Mouse (Mus musculus) limb, embryonic 14.5 days (tissue): ENCODE measurements around the gene Lhx2. TPM values are rescaled to one million over a fixed set of nuclear protein-coding genes. Genes with fewer than 3 reads are reported as not detected.

ENCODE experiments used
- ATAC-seq: fragments of 200-750 bp; cut with Nextera tagmentation; 2 replicates; pipeline ENCODE4 v1.8.0; 2017; ENCODE audit warnings: low read depth, moderate number of reproducible peaks, moderate TSS enrichment; ENCODE audit not compliant: low FRiP score
- DNase-seq: peaks from one replicate; pipeline ENCODE4 v3.0.0-alpha.2; 2015; ENCODE audit warnings: low spot score
- H3K27ac ChIP-seq: fragments of 300-500 bp; sonication (generic); replicated peaks from 2 replicates; pipeline ENCODE4 v1.5.1; 2014; ENCODE audit warnings: low read depth, mild to moderate bottlenecking, low read length, moderate library complexity, mixed read lengths
- H3K27me3 ChIP-seq: fragments of 300-500 bp; sonication (generic); 2 replicates; pipeline ENCODE4 v1.6.1; 2014; ENCODE audit warnings: low read length, mixed read lengths; ENCODE audit not compliant: control insufficient read depth, insufficient read depth
- H3K36me3 ChIP-seq: fragments of 300-500 bp; sonication (generic); 2 replicates; pipeline ENCODE4 v1.6.1; 2014; ENCODE audit warnings: mild to moderate bottlenecking, low read length, moderate library complexity, mixed read lengths; ENCODE audit not compliant: control insufficient read depth, insufficient read depth
- H3K4me1 ChIP-seq: fragments of 300-500 bp; sonication (generic); 2 replicates; pipeline ENCODE4 v1.6.1; 2014; ENCODE audit warnings: antibody characterized with exemption, low read length, mixed read lengths; ENCODE audit not compliant: control insufficient read depth, insufficient read depth
- H3K4me2 ChIP-seq: fragments of 300-500 bp; sonication (generic); replicated peaks from 2 replicates; pipeline ENCODE4 v1.6.1; 2014; ENCODE audit warnings: low read depth, mild to moderate bottlenecking, low read length, moderate library complexity; ENCODE audit not compliant: severe bottlenecking
- H3K4me3 ChIP-seq: fragments of 300-500 bp; sonication (generic); replicated peaks from 2 replicates; pipeline ENCODE4 v1.5.1; 2014; ENCODE audit warnings: low read length
- H3K9ac ChIP-seq: fragments of 300-500 bp; sonication (generic); 2 replicates; pipeline ENCODE4 v1.6.1; 2014; ENCODE audit warnings: mild to moderate bottlenecking, low read depth, low read length, moderate library complexity; ENCODE audit not compliant: severe bottlenecking
- H3K9me3 ChIP-seq: fragments of 300-500 bp; sonication (generic); 2 replicates; pipeline ENCODE4 v1.6.1; 2016; ENCODE audit warnings: low read length; ENCODE audit not compliant: control insufficient read depth
- POLR2A ChIP-seq: fragments of 200-500 bp; IDR thresholded peaks from 2 replicates; pipeline ENCODE4 v1.8.0; 2012; ENCODE audit warnings: inconsistent platforms, mild to moderate bottlenecking, moderate library complexity, borderline replicate concordance; ENCODE audit not compliant: insufficient read depth, insufficient read length; ENCODE audit errors: extremely low read depth
- WGBS: fragments of 180-500 bp; shearing (Covaris S2); extraction: QIAGEN DNeasy Blood & Tissue Kit; methylation state at CpG from one replicate; pipeline ENCODE4 v1.1.7; 2014; 5-methylcytosine and 5-hydroxymethylcytosine counted together
- polyA plus RNA-seq, 2 experiments: library from polyadenylated mRNA; depleted of rRNA in 1 of 2; stranded (reverse) in 1 of 2; unstranded in 1 of 2; fragments of >200 nt; fragmentation: Nextera tagmentation in 1 of 2; extraction: Ambion mirVana in 1 of 2; gene quantifications; 2 replicates each; pipeline versions ENCODE4 v1.2.1 to v1.2.3; 2012 to 2014

The Lhx2 gene
- polyA plus RNA-seq (2012; rRNA removed) (27.5 and 37.0 TPM in 2 replicates), polyA plus RNA-seq (2014; fragmentation: Nextera tagmentation; extraction: Ambion mirVana) (8.7 and 11.4 TPM in 2 replicates)

DNA sequence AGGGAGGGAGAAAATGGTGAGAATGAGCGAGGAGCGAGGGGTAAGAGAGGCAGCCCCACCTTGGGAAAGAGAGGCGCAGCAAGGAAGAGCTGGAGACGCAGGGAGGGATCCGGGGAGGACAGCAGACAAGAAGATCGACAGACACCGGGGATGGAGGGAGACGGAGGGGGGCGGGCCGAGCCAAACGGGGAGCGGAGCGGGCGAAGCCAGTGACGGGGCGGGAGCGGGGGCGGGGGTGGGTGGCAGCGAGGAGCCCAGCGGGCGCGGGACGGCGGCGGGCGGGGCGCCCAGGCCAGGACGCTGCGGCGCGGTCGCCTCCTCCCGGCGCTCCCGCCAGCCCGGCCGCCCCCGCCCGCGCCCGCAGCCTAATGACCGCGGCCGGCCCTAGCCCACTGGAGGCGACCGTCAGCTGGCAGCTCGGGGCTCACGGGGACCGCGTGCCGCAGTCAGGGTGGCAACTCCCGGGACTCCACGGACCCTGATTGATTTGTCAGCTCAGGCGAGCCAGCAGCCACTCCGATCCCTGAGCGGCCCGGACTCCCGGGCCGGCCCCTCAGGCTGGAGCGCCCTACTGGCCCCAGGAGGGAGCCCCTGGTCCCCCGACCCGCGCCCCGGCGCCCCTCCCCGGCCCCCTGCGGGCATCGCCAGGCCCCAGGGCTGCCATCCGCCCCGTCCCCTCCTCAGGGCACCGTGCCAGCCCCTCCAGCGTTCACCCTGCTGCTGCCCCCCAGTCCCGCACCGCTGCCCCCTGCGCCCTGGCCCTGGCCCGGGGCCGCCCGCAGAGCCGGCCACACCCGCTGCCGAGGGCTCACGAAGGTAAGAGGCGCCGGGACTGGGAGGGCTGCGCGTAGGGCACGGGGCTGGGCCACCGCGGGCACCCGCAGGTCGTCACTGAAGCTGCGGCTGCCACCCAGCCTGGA lies at the start of gene Lhx2:
Gene Lhx2 (plus strand): TSS at position 292 of the 920 bp plus-strand sequence.
- Histone ChIP-seq H3K9me3 (no peaks in the 10 kb centered on the region), H3K4me3 (peak within 1 kb of the TSS; percentile 53), H3K9ac (peak within 1 kb of the TSS; percentile 66), H3K27me3 (peaks cover 76% of the 10 kb centered on the region), H3K36me3 (no peaks in the 10 kb centered on the region), H3K27ac (no peak within 1 kb of the TSS), H3K4me1 (peaks cover 10% of the 10 kb centered on the region), H3K4me2 (peak within 1 kb of the TSS; percentile 97)
- 2% methylated on average over 32 of the region's 92 CpGs for WGBS
- ATAC-seq (peak; percentile 37; the same call in 1 of the 2 replicates), DNase-seq (no peak)
- no peak for TF ChIP-seq POLR2A

DNA sequence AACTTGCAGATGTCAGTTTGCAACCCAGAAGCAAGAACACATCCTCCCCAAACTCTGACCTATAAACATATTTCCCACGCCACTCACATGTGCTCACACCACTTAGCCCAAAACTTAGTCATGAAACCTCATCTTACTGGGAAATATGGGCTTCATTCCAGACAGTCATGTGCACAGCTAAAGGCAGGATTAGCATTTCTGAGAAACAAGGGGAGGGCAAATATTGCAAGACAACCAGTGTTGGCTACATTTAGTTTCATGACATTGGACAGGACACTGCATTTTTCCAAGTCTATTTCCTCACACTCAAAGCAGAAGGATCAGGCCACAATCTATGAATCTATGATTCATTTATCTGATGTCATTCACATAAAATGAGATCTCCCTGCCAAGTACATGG lies 47.6 kb upstream of the Lhx2 start:
- no peaks in the 10 kb centered on the region for H3K27me3 ChIP-seq
- no peak overlapping the region for H3K27ac ChIP-seq
- H3K9ac ChIP-seq = no peak overlapping the region
- no peaks in the 10 kb centered on the region for H3K36me3 ChIP-seq
- ATAC-seq (no peak), DNase-seq (no peak)
- WGBS = 84% methylated on average over 1 of the region's 1 CpGs
- H3K9me3 ChIP-seq = no peaks in the 10 kb centered on the region
- no peak for TF ChIP-seq POLR2A
- H3K4me1 ChIP-seq = 0 out of 2 replicates have a peak, but pooled peaks cover 5% of the 10 kb centered on the region
- no peak overlapping the region for H3K4me3 ChIP-seq
- H3K4me2 ChIP-seq = no peak overlapping the region

DNA sequence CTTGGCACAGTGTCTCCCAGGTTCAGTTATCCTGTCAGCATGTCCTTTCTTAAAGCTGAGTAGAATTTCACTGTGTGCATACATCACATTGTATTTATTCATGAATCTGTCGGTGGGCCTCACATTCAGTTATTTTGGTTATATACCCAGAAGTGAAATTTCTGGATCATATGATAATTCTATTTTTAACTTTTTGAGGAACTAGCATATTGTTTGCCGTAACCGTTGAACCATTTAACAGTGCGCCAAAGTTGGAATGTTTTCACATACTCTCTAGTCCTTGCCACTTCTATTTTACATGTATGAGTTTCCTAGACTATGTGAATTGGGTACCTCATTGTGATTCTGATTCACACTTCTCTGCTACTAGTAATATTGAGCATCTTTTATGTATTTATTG lies 43.1 kb upstream of the Lhx2 start:
- TF ChIP-seq POLR2A = no peak
- H3K27me3 ChIP-seq = no peaks in the 10 kb centered on the region
- 95% methylated on average over 4 of the region's 4 CpGs for WGBS
- no peak overlapping the region for H3K4me3 ChIP-seq
- no peak overlapping the region for H3K9ac ChIP-seq
- no peaks in the 10 kb centered on the region for H3K36me3 ChIP-seq
- no peaks in the 10 kb centered on the region for H3K4me1 ChIP-seq
- H3K4me2 ChIP-seq = no peak overlapping the region
- no peak for ATAC-seq
- H3K9me3 ChIP-seq = no peaks in the 10 kb centered on the region
- no peak for DNase-seq
- no peak overlapping the region for H3K27ac ChIP-seq

DNA sequence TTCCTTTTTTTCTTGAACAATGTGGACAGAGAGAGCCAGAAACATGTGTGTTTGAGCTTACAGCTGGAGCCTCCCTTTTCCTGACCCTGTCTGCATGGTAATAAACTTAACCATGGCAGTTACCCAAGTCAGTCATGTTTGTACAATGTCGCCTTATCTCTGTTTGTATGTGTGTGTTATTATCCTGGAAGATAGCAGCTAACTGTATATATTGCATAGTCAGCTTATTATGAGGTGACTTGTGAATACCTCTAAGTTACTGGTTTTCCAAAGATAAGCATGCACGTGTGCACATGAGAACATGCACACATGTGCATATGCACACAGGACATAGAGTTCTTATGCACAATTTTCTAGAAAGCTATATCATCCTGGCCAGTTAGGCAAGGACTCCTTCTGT lies 38.1 kb upstream of the Lhx2 start:
- ATAC-seq (no peak), DNase-seq (no peak)
- no peaks in the 10 kb centered on the region for H3K9me3 ChIP-seq
- H3K4me3 ChIP-seq = no peak overlapping the region
- no peak for TF ChIP-seq POLR2A
- 74% methylated on average over 2 of the region's 2 CpGs for WGBS
- no peaks in the 10 kb centered on the region for H3K4me1 ChIP-seq
- no peak overlapping the region for H3K9ac ChIP-seq
- H3K36me3 ChIP-seq = no peaks in the 10 kb centered on the region
- H3K27ac ChIP-seq = no peak overlapping the region
- H3K27me3 ChIP-seq = no peaks in the 10 kb centered on the region
- H3K4me2 ChIP-seq = no peak overlapping the region

DNA sequence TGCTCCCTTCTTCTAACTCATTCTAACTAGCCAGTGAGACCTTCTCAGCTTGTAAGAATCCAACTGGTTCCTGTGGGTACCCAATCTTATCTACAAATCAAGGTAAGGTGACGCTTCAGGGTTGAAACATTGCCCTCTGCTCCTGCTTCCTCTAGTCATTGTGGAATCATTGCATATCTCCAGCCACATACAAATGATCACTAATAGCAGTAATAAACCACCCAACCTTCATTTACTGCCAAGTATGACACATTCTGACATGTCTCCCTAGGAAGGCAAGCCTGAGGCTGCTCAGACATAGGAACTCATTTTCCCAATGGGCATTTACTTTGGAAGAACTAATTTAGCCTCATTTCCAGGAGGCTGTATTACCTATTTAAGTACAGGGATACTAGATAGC lies 33.9 kb upstream of the Lhx2 start:
- WGBS = 87% methylated on average over 1 of the region's 1 CpGs
- no peaks in the 10 kb centered on the region for H3K27me3 ChIP-seq
- DNase-seq (no peak), ATAC-seq (no peak)
- no peak overlapping the region for H3K4me3 ChIP-seq
- no peak overlapping the region for H3K4me2 ChIP-seq
- no peaks in the 10 kb centered on the region for H3K4me1 ChIP-seq
- H3K36me3 ChIP-seq = no peaks in the 10 kb centered on the region
- H3K9me3 ChIP-seq = no peaks in the 10 kb centered on the region
- no peak for TF ChIP-seq POLR2A
- no peak overlapping the region for H3K9ac ChIP-seq
- H3K27ac ChIP-seq = no peak overlapping the region
